Mouse (Mus musculus): ENCODE data around the gene Bach2. TPM values are rescaled to one million over a fixed set of nuclear protein-coding genes. Genes with fewer than 3 reads are reported as not detected.

Gene Bach2
- total RNA-seq, 2 experiments from 2014 or later, result 15.1 to 16.1 TPM

GRCm38 (mm10) chr4:32522013-32522412 lies 283.4 kb downstream of the Bach2 start:
- DNase-seq (ENCODE audit: low spot score in 2 of 2), result no peak

GRCm38 (mm10) chr4:32524282-32524681 lies 285.7 kb downstream of the Bach2 start:
- peak; percentile 41 to 68 for DNase-seq (ENCODE audit: low spot score in 2 of 2)

- no peak for DNase-seq (ENCODE audit: low spot score in 2 of 2)
Observed at GRCm38 (mm10) chr4:32525000-32525399, 286.4 kb downstream of the Bach2 start.

- DNase-seq (ENCODE audit: low spot score in 2 of 2), result no peak
Observed at GRCm38 (mm10) chr4:32526228-32526836, 287.7 kb downstream of the Bach2 start.

- DNase-seq (ENCODE audit: low spot score in 2 of 2), result no peak
Observed at GRCm38 (mm10) chr4:32529443-32529995, 290.9 kb downstream of the Bach2 start.

- no peak for DNase-seq (ENCODE audit: low spot score in 2 of 2)
Observed at GRCm38 (mm10) chr4:32530421-32530920, 291.9 kb downstream of the Bach2 start.

GRCm38 (mm10) chr4:32530921-32531846 lies 292.6 kb downstream of the Bach2 start:
- peak in 1 of 2 experiments; percentile 50 for DNase-seq (ENCODE audit: low spot score in 2 of 2)

- DNase-seq (ENCODE audit: low spot score in 2 of 2), result no peak
Observed at GRCm38 (mm10) chr4:32532079-32532478, 293.5 kb downstream of the Bach2 start.

GRCm38 (mm10) chr4:32533735-32534134 lies 295.1 kb downstream of the Bach2 start:
- DNase-seq (ENCODE audit: low spot score in 2 of 2), result no peak

GRCm38 (mm10) chr4:32535626-32536025 lies 297.0 kb downstream of the Bach2 start:
- no peak for DNase-seq (ENCODE audit: low spot score in 2 of 2)

GRCm38 (mm10) chr4:32536870-32537508 lies 298.4 kb downstream of the Bach2 start:
- no peak for DNase-seq (ENCODE audit: low spot score in 2 of 2)

GRCm38 (mm10) chr4:32538088-32538487 lies 299.5 kb downstream of the Bach2 start:
- DNase-seq (ENCODE audit: low spot score in 2 of 2), result peak; percentile 47 to 72

GRCm38 (mm10) chr4:32538488-32538887 lies 299.9 kb downstream of the Bach2 start:
- DNase-seq (ENCODE audit: low spot score in 2 of 2), result no peak

GRCm38 (mm10) chr4:32538987-32539386 lies 300.4 kb downstream of the Bach2 start:
- DNase-seq (ENCODE audit: low spot score in 2 of 2), result no peak

- no peak for DNase-seq (ENCODE audit: low spot score in 2 of 2)
Observed at GRCm38 (mm10) chr4:32544821-32545545, 306.4 kb downstream of the Bach2 start.

GRCm38 (mm10) chr4:32545548-32545947 lies 306.9 kb downstream of the Bach2 start:
- no peak for DNase-seq (ENCODE audit: low spot score in 2 of 2)

GRCm38 (mm10) chr4:32549150-32549549 lies 310.5 kb downstream of the Bach2 start:
- no peak for DNase-seq (ENCODE audit: low spot score in 2 of 2)

GRCm38 (mm10) chr4:32551337-32551736 lies 312.7 kb downstream of the Bach2 start:
- DNase-seq (ENCODE audit: low spot score in 2 of 2), result no peak

GRCm38 (mm10) chr4:32555506-32555905 lies 316.9 kb downstream of the Bach2 start:
- no peak for DNase-seq (ENCODE audit: low spot score in 2 of 2)

GRCm38 (mm10) chr4:32560246-32560645 lies 321.6 kb downstream of the Bach2 start:
- DNase-seq (ENCODE audit: low spot score in 2 of 2), result no peak

Measured in gastrocnemius, postnatal 4 days (tissue).